Mouse (Mus musculus): ENCODE data around the gene Lsm12.
"Not testable (repeated sequence)": the region's sequence is repeated elsewhere in the genome, so short reads cannot be mapped to it uniquely, and the experiment has no call there.

The Lsm12 gene

GRCm38 (mm10) chr11:102184253-102184645, 847 bp downstream of the Lsm12 start:
- no peak for DNase-seq (ENCODE audit: low spot score)

- no peak for DNase-seq (ENCODE audit: low spot score)
Observed at GRCm38 (mm10) chr11:102179836-102180235, 5.3 kb downstream of the Lsm12 start.

- DNase-seq (ENCODE audit: low spot score), result no peak
Observed at GRCm38 (mm10) chr11:102168689-102169088, 16.4 kb downstream of the Lsm12 start.

- DNase-seq (ENCODE audit: low spot score), result no peak
Observed at GRCm38 (mm10) chr11:102167539-102167938, 17.6 kb downstream of the Lsm12 start.

GRCm38 (mm10) chr11:102165971-102166722, 18.9 kb downstream of the Lsm12 start:
- no peak for DNase-seq (ENCODE audit: low spot score)

GRCm38 (mm10) chr11:102159781-102160180, 25.3 kb downstream of the Lsm12 start:
- no peak for DNase-seq (ENCODE audit: low spot score)

GRCm38 (mm10) chr11:102158024-102158423, 27.1 kb downstream of the Lsm12 start:
- not testable (repeated sequence) for DNase-seq (ENCODE audit: low spot score)

GRCm38 (mm10) chr11:102156786-102157089, 28.4 kb downstream of the Lsm12 start:
- no peak for DNase-seq (ENCODE audit: low spot score)

- peak; percentile 94 for DNase-seq (ENCODE audit: low spot score)
Observed at GRCm38 (mm10) chr11:102156039-102156785, 28.9 kb downstream of the Lsm12 start, which contains the start of gene Tmem101. Tmem101 (minus strand) TSS chr11:102156404.

- DNase-seq (ENCODE audit: low spot score), result no peak
Observed at GRCm38 (mm10) chr11:102147213-102147989, 37.7 kb downstream of the Lsm12 start.

GRCm38 (mm10) chr11:102146531-102146930, 38.6 kb downstream of the Lsm12 start:
- no peak for DNase-seq (ENCODE audit: low spot score)

- DNase-seq (ENCODE audit: low spot score), result no peak
Observed at GRCm38 (mm10) chr11:102146005-102146404, 39.1 kb downstream of the Lsm12 start.

GRCm38 (mm10) chr11:102145471-102146001, 39.6 kb downstream of the Lsm12 start, which contains the start of gene Nags:
Nags (plus strand) TSS chr11:102145513.
- DNase-seq (ENCODE audit: low spot score), result no peak

- DNase-seq (ENCODE audit: low spot score), result no peak
Observed at GRCm38 (mm10) chr11:102144957-102145470, 40.1 kb downstream of the Lsm12 start.

- no peak for DNase-seq (ENCODE audit: low spot score)
Observed at GRCm38 (mm10) chr11:102142355-102142754, 42.7 kb downstream of the Lsm12 start.

- DNase-seq (ENCODE audit: low spot score), result peak; percentile 75
Observed at GRCm38 (mm10) chr11:102140508-102140907, 44.6 kb downstream of the Lsm12 start.

GRCm38 (mm10) chr11:102138447-102138740, 46.7 kb downstream of the Lsm12 start:
- DNase-seq (ENCODE audit: low spot score), result peak; percentile 78

GRCm38 (mm10) chr11:102137625-102138446, 47.3 kb downstream of the Lsm12 start:
- DNase-seq (ENCODE audit: low spot score), result peak; percentile 21

GRCm38 (mm10) chr11:102134516-102134915, 50.6 kb downstream of the Lsm12 start:
- DNase-seq (ENCODE audit: low spot score), result peak; percentile 35

- DNase-seq (ENCODE audit: low spot score), result no peak
Observed at GRCm38 (mm10) chr11:102117386-102117785, 67.7 kb downstream of the Lsm12 start.

- no peak for DNase-seq (ENCODE audit: low spot score)
Observed at GRCm38 (mm10) chr11:102116241-102116640, 68.9 kb downstream of the Lsm12 start.

Measured in MN1 (cell line).